Mouse (Mus musculus): Measurements from ENCODE around the gene Phip.

Phip gene

DNA sequence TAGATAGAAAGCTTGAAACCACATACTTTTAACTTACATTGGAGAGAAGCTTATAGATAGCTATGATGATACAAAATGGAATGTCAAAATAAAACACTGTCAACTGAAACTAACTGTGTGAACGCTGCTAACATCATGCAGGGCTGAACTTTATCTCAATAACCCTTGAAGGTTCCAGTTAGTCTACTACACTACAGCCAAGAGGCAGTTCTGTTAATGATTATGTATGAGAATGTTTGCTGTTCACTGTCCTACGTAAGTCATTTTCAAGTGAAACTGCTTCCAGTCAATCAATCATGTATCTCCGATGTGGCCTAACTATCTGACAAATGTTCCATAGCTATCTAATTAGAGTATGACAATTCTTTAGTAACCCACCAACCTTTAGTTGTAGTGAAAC is 107.6 kb downstream of the Phip start:
- no peak for DNase-seq (ENCODE audit: low spot score in 2 of 2)

DNA sequence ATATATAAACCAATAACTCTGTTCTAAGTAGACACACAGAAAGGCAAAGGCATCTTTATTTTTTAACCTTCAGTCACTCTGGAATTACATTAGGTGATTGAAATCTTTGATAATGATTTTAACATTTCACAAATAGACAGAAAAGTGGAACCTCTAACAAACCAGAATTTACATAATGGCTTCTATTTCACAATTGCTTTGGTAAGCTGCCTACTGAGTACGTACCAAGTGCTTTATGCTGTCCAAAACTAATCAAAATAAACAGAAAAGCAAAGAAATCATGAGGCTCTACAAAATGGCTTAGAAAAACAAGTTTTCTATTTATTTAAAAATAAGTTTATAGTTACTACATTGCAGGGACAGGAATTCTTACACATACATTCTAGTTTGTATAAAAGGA is 109.2 kb downstream of the Phip start:
- DNase-seq (ENCODE audit: low spot score in 2 of 2), result no peak

DNA sequence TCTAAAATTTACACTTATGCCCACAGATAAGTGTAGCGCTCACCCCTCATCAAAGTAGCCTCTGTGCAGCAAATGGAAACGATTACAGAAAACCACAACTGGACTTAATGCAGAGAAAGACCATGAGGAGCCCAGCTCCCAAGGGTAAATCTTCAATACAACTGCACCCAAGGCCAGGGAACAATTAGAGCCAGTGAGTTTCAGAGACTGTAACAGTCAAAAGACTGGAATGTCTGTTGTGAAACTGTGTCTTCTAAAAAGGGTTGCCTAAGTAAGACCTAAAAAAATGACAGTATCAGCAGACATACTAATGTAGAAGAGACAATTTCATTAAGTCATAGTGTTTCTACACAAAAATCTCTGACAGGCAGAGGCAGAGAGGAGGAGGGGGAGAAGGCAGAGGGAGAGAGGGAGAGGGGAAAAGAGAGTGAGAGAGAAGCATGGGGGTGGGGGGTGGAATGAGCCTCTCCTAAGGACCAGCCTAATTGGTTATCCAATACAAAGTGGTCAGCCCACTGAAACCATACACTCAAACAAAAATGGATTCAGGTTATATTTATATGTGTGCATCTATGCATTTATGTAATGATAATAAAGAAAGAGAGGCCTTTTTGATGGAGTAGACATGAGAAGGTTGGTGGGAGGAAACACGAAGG is 113.4 kb downstream of the Phip start:
- no peak for DNase-seq (ENCODE audit: low spot score in 2 of 2)

- no peak for DNase-seq (ENCODE audit: low spot score in 2 of 2)
Measured at GRCm38 (mm10) chr9:82861316-82861715, 114.0 kb downstream of the Phip start.

DNA sequence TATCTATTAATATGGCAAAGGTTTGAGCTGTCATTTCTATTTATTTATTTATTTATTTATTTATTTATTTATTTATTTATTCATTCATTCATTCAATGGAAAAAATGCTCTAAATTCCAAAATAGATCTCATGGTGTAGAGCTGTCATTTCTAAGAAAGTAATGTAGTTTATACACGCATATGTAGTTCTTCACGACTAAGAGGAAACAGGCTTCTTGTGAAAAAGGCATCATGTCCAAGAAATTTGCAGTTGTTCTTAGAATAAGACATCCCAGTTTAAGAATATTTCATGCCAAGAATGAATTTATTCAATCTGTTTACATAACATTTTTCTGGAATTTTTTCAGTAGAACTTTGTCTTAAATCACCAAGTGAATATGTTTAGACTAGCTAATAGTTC is 114.5 kb downstream of the Phip start:
- no peak for DNase-seq (ENCODE audit: low spot score in 2 of 2)

DNA sequence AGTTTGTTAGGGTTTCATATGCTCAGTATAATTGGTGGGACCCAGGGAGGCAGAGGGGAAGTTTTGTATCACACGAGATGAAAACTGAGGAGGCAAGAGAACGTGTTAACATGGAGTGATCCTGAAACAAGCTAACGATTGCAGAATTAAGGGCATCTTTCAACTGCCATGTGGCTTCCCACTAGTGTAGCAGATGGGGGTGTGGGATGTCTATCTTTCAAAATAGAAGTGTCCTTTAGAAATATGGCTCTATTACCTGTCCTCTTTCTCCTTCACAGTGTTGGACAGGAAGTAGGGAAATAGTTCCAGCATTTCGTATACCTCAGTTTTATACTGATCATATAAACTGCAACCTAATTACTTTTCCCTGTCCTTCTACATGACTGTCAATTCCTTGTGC is 119.1 kb downstream of the Phip start:
- no peak for DNase-seq (ENCODE audit: low spot score in 2 of 2)

- DNase-seq (ENCODE audit: low spot score in 2 of 2), result no peak
Measured at GRCm38 (mm10) chr9:82854973-82855614, 120.2 kb downstream of the Phip start.

GRCm38 (mm10) chr9:82854040-82854439 is 121.3 kb downstream of the Phip start:
- no peak for DNase-seq (ENCODE audit: low spot score in 2 of 2)

DNA sequence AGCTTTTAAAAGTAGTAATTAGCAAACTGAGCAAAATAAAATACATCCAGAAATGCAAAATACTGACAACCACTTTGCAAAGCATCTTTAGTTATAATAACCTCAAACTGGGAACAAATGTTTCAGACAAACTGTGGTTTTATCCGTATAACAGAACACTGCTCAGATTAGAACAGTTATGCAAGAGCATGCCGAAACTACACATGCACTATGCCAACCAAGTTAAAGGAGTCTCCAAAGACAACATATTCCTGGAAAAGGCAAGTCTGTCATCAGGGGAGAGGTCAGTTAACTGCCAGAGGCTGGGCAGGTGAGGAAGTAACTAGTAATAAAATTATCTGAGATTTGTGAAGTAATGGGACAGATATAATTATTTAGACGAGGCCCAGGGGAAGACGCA is 132.6 kb downstream of the Phip start:
- no peak for DNase-seq (ENCODE audit: low spot score in 2 of 2)

GRCm38 (mm10) chr9:82835921-82836320 is 139.4 kb downstream of the Phip start:
- no peak for DNase-seq (ENCODE audit: low spot score in 2 of 2)

DNA sequence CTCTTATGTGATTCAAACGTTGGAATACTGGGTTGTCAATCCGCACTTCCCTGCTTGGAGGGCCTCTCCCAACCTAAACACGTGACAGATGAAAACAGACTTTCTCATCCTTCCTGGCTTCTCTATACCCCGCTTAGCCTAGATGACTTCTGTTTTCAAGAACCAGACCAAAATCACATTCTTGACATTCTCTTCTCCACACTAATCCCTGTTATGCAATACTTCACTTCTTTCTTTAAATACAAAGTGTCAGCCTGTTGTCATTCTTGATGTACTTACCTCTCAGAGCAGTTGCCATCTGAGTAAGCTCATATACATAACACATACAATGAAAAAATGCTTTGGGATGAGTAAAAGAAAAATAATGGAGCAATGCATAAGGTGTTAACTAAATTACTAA is 143.4 kb downstream of the Phip start:
- no peak for DNase-seq (ENCODE audit: low spot score in 2 of 2)

- DNase-seq (ENCODE audit: low spot score in 2 of 2), result peak; percentile 85 to 86
Measured at GRCm38 (mm10) chr9:82829693-82830430, 145.5 kb downstream of the Phip start.

DNA sequence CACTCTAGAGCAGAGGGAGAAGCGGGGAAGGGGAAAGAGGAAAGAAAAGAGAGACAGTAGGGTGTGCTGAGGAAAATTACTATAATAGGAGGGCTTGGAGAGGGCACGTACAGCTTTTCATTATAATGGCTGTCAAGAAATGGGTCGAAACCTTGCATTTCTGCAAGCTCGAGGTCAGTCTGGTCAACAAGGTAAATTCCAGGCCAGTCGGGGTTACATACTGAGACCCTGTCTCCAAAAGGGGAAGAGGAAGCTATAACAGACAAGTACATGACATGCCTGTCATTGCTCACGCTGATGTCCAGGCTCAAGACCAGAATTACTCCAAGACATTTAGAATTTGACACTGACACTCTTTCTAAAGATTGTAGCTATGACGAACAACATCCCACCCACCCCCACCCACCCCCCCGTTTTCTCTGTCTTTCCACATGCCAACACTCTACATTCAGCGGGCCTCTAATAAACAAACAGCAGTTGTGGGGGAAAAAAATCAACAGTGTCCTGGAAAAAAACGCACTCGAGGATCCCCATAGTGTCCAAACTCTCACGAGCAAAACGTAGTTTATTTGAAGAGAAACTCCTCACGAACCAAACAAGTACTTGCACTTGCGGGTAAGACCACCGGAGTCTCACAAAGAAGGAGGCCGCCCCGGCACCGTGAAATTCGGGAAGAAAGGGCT is 146.2 kb downstream of the Phip start, which contains the start of gene Irak1bp1:
Irak1bp1 (plus strand) TSS at position 534 of the 683 bp plus-strand sequence.
- no peak for DNase-seq (ENCODE audit: low spot score in 2 of 2)

- DNase-seq (ENCODE audit: low spot score in 2 of 2), result no peak
Measured at GRCm38 (mm10) chr9:82826426-82826825, 148.9 kb downstream of the Phip start.

All from spleen, postnatal 36 days (tissue).